Mouse (Mus musculus): ENCODE results near the gene Ppp1r7.
A peak's percentile ranks its signal among the peaks of the same experiment; 100 is the strongest.
"Not testable (repeated sequence)": the region's sequence is repeated elsewhere in the genome, so short reads cannot be mapped to it uniquely, and the experiment has no call there.

Ppp1r7 gene

DNA sequence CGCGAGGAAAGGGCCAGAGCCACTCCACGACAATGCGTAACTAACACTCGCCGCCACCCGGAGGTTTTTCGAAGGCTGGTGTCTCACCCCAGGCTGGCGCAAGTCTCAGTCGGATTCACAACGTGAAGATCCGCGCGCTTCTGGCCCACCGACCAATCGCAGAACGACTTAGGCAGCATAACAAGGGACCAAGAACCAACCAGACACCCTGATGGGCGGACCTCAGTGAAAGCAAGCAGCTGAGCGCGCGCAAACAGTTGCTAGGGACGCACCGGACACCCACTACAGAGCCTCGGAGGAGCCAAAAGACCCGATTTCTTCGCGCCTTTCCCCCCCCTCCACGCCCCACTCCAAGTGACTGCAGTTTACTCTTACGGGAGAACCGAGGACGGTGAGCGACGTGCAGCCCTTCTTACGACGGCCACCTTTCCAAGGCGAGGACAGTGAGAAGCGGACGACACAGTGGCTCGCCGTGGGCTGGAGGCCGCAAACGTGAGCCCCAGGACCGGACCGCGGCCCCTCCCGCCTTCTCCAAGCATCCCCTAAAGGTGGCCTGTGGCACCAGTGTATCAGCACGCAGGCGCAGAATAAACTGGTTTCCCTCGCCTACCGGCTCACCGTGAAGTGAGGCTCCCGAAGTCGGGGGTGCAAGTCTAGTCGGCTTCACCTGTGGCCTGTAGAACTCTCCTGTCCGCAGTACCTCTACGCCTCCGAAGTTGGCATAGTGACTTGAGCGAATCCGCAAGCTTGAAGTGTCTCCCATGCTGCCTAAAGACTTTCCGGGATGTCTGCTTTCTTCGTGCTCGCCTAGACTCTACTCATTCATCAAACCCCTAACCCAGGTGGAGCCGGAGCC is at the start of gene Ppp1r7, which contains the start of gene Pask:
Ppp1r7 (plus strand) TSS at position 207 of the 856 bp plus-strand sequence.
Pask (minus strand) TSS at position 835 of the 856 bp plus-strand sequence.
- peak; percentile 96 for DNase-seq

GRCm38 (mm10) chr1:93294491-93294890 is 48.2 kb upstream of the Ppp1r7 start:
- DNase-seq: not testable (repeated sequence)

DNA sequence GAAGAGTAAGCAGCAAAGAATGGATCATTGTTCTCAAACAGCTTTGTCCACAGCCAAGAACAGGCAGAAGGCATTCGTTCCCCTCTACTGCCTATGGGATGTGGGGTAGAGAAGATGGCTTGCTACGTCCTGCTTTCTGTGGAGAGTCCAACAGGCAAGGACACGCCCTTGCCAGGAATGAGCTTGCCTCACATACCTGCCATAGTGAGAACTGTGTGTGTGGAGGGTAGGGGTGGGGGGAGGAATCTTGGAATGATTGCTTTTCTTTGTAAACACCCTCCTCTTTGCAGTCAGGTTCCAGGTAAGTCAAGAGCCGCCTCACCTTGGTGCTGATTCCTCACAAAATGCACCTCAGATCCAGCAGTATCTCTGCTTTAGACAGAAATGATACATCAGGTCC is 42.9 kb upstream of the Ppp1r7 start:
- DNase-seq: no peak

- DNase-seq: no peak
These were observed 42.1 kb upstream of the Ppp1r7 start for GRCm38 (mm10) chr1:93300578-93300977.

- peak; percentile 89 for DNase-seq
These were observed 36.9 kb upstream of the Ppp1r7 start, which contains the start of gene Mterf4 for GRCm38 (mm10) chr1:93305581-93306337. Gene Mterf4 (minus strand): TSS chr1:93305915.

GRCm38 (mm10) chr1:93323973-93324372 is 18.7 kb upstream of the Ppp1r7 start:
- DNase-seq: no peak

- no peak for DNase-seq
These were observed 16.2 kb upstream of the Ppp1r7 start for GRCm38 (mm10) chr1:93326446-93326845.

DNA sequence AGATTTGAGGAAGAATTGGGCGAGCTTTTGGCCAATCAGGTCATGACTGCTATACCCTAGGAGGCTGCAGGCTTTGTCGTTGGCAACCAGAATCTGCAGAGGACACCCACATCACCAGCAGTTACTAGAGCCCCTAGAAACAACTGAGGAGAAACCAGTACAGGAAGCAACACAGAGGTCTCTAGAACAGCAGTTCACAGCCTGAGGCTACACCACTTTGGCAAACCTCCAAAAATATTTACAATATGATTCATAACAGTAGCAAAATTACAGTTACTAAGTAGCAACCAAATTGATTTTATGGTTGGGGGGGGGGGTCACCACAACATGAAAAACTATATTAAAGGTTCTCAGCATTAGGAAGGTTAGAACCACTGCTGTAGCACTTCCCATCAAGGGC is 8.0 kb upstream of the Ppp1r7 start:
- no peak for DNase-seq

- peak; percentile 96 for DNase-seq
These were observed 922 bp downstream of the Ppp1r7 start for GRCm38 (mm10) chr1:93343504-93344047.

- DNase-seq: no peak
These were observed 4.5 kb downstream of the Ppp1r7 start for GRCm38 (mm10) chr1:93347176-93347575.

DNA sequence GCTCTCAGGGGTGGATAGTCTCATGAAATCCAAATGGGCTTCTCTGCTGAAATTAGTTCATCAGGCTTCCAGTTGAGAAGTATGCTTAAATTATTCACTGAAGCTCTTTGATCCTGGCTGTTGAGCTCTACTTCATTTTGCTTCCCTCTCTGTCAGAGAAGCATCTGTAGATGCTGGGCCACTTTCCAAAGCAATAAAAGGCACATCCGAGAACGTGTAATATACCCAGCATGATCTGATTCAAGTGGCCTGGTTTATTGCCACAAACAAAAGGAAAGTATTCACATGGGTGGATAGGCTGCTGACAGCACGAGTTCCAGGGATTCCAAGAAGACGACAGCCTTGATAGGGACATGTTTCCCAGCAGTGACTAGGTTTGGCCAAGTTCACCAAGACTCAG is 7.0 kb downstream of the Ppp1r7 start:
- DNase-seq: no peak

DNA sequence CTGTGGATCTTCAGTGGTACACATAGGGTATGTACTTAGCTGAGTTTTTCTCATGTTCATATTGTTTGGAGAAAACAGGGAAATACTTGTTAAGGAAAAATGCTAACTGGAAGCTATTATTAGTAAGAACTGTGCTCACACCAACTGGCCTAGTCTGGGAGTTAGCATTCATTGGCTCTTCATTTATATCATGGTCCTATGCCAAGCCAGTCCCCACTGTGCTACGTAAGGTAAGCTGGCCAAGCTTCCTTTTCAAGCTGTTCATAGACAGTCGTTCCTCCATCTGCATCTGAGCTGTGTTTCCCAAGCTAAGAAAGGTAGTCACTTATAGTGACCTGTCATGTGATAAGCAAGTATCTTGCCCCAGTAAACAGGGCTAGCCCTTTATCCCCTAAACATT is 10.1 kb downstream of the Ppp1r7 start:
- DNase-seq: no peak

GRCm38 (mm10) chr1:93362661-93363060 is 20.0 kb downstream of the Ppp1r7 start:
- no peak for DNase-seq

DNA sequence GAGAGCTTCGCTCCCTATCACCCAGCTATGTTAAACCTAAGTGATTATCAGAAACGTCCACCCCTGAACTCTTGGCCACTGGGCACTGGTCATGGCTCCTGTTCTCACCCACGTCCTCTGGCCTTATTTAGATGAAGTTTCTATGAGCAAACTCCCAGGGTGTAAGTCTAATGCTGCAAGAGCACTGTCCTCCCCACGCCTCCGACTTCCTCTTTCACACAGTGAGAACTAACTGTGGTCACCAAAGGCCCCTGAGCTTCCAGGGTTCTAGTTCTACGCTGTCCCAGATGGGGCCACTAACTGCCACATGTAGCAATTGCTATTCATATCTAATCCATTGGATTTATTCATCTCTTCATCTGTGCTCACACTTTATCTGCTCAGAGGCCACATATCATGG is 23.0 kb downstream of the Ppp1r7 start:
- no peak for DNase-seq

DNA sequence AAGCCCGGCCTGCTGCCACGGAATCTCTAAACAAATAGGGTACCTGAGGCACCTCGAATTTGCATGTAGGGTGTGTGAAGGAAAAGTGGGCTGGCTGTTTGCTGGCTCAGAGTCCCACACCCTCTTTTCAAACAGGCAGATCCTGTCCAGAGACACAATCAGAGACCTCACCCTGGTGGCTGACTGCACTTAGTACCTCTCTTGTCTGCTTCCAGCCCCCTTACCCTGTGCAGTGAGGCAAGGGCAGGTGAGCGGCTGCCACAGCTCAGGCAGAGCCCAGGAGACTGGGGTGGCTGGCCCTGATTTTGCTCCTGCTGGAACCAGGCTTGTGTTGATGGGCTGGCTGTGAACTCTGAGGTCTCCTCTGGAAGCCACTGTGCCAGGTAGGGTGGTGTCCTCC is 31.0 kb downstream of the Ppp1r7 start, which contains the start of gene Ano7:
Ano7 (plus strand) TSS at position 266 of the 400 bp plus-strand sequence.
- DNase-seq: no peak

- DNase-seq: no peak
These were observed 34.7 kb downstream of the Ppp1r7 start for GRCm38 (mm10) chr1:93377307-93377706.

GRCm38 (mm10) chr1:93379117-93379516 is 36.5 kb downstream of the Ppp1r7 start:
- DNase-seq: no peak

GRCm38 (mm10) chr1:93387198-93387597 is 44.5 kb downstream of the Ppp1r7 start:
- no peak for DNase-seq

DNA sequence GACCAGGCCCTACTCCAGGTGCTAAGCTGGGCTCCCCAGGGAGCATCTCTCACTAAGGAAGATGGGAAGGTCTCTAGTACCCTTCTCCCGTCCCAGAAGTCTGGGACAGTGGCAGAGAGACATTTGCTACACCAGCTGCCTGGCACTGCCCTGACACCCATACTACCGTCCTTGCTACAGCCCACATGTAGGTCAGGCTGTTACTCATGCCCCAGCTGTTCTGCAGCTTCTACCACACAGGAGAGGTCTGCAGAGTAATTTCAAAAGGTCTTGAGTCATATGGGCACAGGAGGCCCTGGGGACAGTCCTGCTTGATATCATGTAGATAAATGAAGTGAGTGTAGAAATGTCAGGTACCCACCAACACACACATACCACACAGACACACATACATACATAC is 46.3 kb downstream of the Ppp1r7 start:
- no peak for DNase-seq

DNA sequence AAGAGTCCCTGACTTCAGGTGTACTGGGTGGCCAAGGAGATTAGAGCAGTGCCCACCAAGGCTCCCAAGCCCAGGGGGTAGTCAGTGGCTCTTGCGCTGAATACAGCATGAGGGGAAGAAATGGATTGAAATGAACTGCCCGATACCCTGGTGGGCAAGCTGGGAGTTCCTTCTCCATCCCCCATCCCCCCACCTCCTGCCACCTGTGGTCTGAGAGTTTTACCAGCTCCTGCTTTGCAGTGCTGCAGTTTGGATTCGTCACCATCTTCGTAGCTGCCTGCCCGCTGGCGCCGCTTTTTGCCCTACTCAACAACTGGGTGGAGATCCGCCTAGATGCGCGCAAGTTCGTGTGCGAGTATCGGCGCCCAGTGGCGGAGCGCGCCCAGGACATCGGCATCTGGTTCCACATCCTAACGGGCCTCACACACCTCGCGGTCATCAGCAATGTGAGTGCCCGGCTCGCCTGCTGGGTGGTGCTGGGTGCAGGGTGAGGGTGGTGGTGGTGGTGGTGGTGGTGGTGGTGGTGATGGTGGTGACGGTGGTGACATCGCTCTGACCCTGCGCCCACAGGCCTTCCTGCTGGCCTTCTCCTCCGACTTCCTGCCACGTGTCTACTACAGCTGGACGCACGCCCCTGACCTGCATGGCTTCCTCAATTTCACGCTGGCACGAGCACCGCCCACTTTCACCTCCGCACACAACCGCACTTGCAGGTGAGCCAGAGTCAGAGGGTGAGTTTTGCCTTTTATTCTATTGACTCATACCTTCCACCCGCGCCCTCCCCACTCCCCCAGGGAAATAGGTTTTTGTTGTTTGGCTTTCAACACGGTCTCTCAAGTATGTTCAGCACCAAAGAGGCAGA is 58.8 kb downstream of the Ppp1r7 start:
- DNase-seq: peak; percentile 18

- DNase-seq: no peak
These were observed 60.7 kb downstream of the Ppp1r7 start for GRCm38 (mm10) chr1:93403403-93403802.

All from kidney, postnatal 10 days (tissue).